Mouse (Mus musculus): ENCODE results near the gene Cmtm1. TPM values are rescaled to one million over a fixed set of nuclear protein-coding genes. Genes with fewer than 3 reads are reported as not detected.

Cmtm1 gene
- polyA plus RNA-seq, 1 experiment from 2014 or later, result not detected

- Histone ChIP-seq H3K27me3 (ENCODE audit: low read depth, poor library complexity, severe bottlenecking) (no peaks in the 10 kb centered on the region), H3K9me3 (replicated peaks) (no peaks in the 10 kb centered on the region), H3K4me3 (peak overlapping the region; percentile 69), H3K27ac (peak overlapping the region; percentile 78), H3K4me1 (peaks cover 24% of the 10 kb centered on the region), H3K36me3 (peaks cover 13% of the 10 kb centered on the region)
- 4% methylated on average over 11 of the region's 11 CpGs for WGBS
- DNase-seq (ENCODE audit: low spot score), result peak; percentile 33
These were observed 62.1 kb downstream of the Cmtm1 start for GRCm38 (mm10) chr8:104247908-104248275.

GRCm38 (mm10) chr8:104247054-104247907 is 62.7 kb downstream of the Cmtm1 start:
- peak overlapping the region; percentile 78; the same call in 1 of the 2 replicates for H3K27ac ChIP-seq
- peaks cover 24% of the 10 kb centered on the region for H3K4me1 ChIP-seq
- H3K9me3 ChIP-seq (replicated peaks), result no peaks in the 10 kb centered on the region
- 72% methylated on average over 22 of the region's 22 CpGs for WGBS
- peaks cover 19% of the 10 kb centered on the region for H3K36me3 ChIP-seq
- no peak for DNase-seq (ENCODE audit: low spot score)
- peak overlapping the region; percentile 69 for H3K4me3 ChIP-seq
- H3K27me3 ChIP-seq (ENCODE audit: low read depth, poor library complexity, severe bottlenecking), result no peaks in the 10 kb centered on the region

GRCm38 (mm10) chr8:104246621-104247020 is 63.3 kb downstream of the Cmtm1 start:
- H3K4me1 ChIP-seq, result peaks cover 20% of the 10 kb centered on the region
- H3K4me3 ChIP-seq, result no peak overlapping the region
- no peaks in the 10 kb centered on the region for H3K27me3 ChIP-seq (ENCODE audit: low read depth, poor library complexity, severe bottlenecking)
- no peak for DNase-seq (ENCODE audit: low spot score)
- WGBS, result 93% methylated on average over 4 of the region's 4 CpGs
- peaks cover 21% of the 10 kb centered on the region for H3K36me3 ChIP-seq
- H3K9me3 ChIP-seq (replicated peaks), result no peaks in the 10 kb centered on the region
- no peak overlapping the region for H3K27ac ChIP-seq

Other genes with a start within 250 kb of the Cmtm1 start
- 17.5 and 19.8 TPM in 2 replicates for gene Cdh5, start 208.5 kb downstream of the Cmtm1 start, polyA plus RNA-seq (2016; fragmentation: Nextera tagmentation; extraction: Ambion mirVana)
- gene Bean1, start 139.7 kb downstream of the Cmtm1 start, polyA plus RNA-seq (2016; fragmentation: Nextera tagmentation; extraction: Ambion mirVana), result 0.10 and 0.23 TPM in 2 replicates
- gene Tk2, start 61.6 kb downstream of the Cmtm1 start, polyA plus RNA-seq (2016; fragmentation: Nextera tagmentation; extraction: Ambion mirVana), result 20.5 and 22.0 TPM in 2 replicates
- 38.3 and 43.5 TPM in 2 replicates for gene Cklf, start 59.3 kb downstream of the Cmtm1 start, polyA plus RNA-seq (2016; fragmentation: Nextera tagmentation; extraction: Ambion mirVana)
- not detected in 2 replicates for gene Cmtm2a, start 17.0 kb downstream of the Cmtm1 start, polyA plus RNA-seq (2016; fragmentation: Nextera tagmentation; extraction: Ambion mirVana)
- not detected in 2 replicates for gene Gm45711, start 64 bp downstream of the Cmtm1 start, polyA plus RNA-seq (2016; fragmentation: Nextera tagmentation; extraction: Ambion mirVana)
- gene Gm11020, start 11.4 kb upstream of the Cmtm1 start, polyA plus RNA-seq (2016; fragmentation: Nextera tagmentation; extraction: Ambion mirVana), result not detected in 2 replicates
- gene Cmtm2b, start 12.1 kb upstream of the Cmtm1 start, polyA plus RNA-seq (2016; fragmentation: Nextera tagmentation; extraction: Ambion mirVana), result not detected in 2 replicates
- 63.2 and 65.4 TPM in 2 replicates for gene Cmtm3, start 29.3 kb upstream of the Cmtm1 start, polyA plus RNA-seq (2016; fragmentation: Nextera tagmentation; extraction: Ambion mirVana)
- 1.8 and 2.3 TPM in 2 replicates for gene Cmtm4, start 85.7 kb upstream of the Cmtm1 start, polyA plus RNA-seq (2016; fragmentation: Nextera tagmentation; extraction: Ambion mirVana)
- gene Dync1li2, start 132.9 kb upstream of the Cmtm1 start, polyA plus RNA-seq (2016; fragmentation: Nextera tagmentation; extraction: Ambion mirVana), result 58.6 and 69.9 TPM in 2 replicates
- gene Terb1, start 199.8 kb upstream of the Cmtm1 start, polyA plus RNA-seq (2016; fragmentation: Nextera tagmentation; extraction: Ambion mirVana), result 0.15 and 0.21 TPM in 2 replicates
- 121 and 131 TPM in 2 replicates for gene Nae1, start 224.5 kb upstream of the Cmtm1 start, polyA plus RNA-seq (2016; fragmentation: Nextera tagmentation; extraction: Ambion mirVana)
- 0.85 and 1.1 TPM in 2 replicates for gene Car7, start 224.5 kb upstream of the Cmtm1 start, polyA plus RNA-seq (2016; fragmentation: Nextera tagmentation; extraction: Ambion mirVana)